Mouse (Mus musculus): Measurements from ENCODE around the gene Lrrfip1. TPM values are rescaled to one million over a fixed set of nuclear protein-coding genes. Genes with fewer than 3 reads are reported as not detected.

Lrrfip1 gene
- polyA plus RNA-seq, 1 experiment: 38.1 TPM

- no peak for TF ChIP-seq POLR2A (IDR thresholded peaks at IDR 0.05; ENCODE audit: borderline replicate concordance, extremely low read depth, low read depth, low read length)
- 23% methylated on average over 3 of the region's 3 CpGs for WGBS
- DNase-seq: no peak
- Histone ChIP-seq H3K4me1 (ENCODE audit: control insufficient read depth, insufficient read depth, low read length) (peaks cover 29% of the 10 kb centered on the region), H3K4me3 (replicated peaks; ENCODE audit: extremely low read depth, low read depth, low read length) (no peak overlapping the region)
Observed at GRCm38 (mm10) chr1:91095258-91095657, 96.7 kb downstream of the Lrrfip1 start.

- no peak for DNase-seq
- Histone ChIP-seq H3K4me3 (replicated peaks; ENCODE audit: extremely low read depth, low read depth, low read length) (no peak overlapping the region), H3K4me1 (ENCODE audit: control insufficient read depth, insufficient read depth, low read length) (peaks cover 29% of the 10 kb centered on the region)
- no peak for TF ChIP-seq POLR2A (IDR thresholded peaks at IDR 0.05; ENCODE audit: borderline replicate concordance, extremely low read depth, low read depth, low read length)
- no peak for TF ChIP-seq CTCF (IDR thresholded peaks at IDR 0.05; ENCODE audit: insufficient read depth, low read length)
- 55% methylated on average over 1 of the region's 1 CpGs for WGBS
Observed at GRCm38 (mm10) chr1:91095853-91096252, 97.3 kb downstream of the Lrrfip1 start.

GRCm38 (mm10) chr1:91096490-91096889, 98.0 kb downstream of the Lrrfip1 start:
- peaks cover 26% of the 10 kb centered on the region for H3K4me1 ChIP-seq (ENCODE audit: control insufficient read depth, insufficient read depth, low read length)
- no peak for DNase-seq
- TF ChIP-seq POLR2A (IDR thresholded peaks at IDR 0.05; ENCODE audit: borderline replicate concordance, extremely low read depth, low read depth, low read length): no peak
- TF ChIP-seq CTCF (IDR thresholded peaks at IDR 0.05; ENCODE audit: insufficient read depth, low read length): no peak
- H3K4me3 ChIP-seq (replicated peaks; ENCODE audit: extremely low read depth, low read depth, low read length): no peak overlapping the region
- 58% methylated on average over 5 of the region's 5 CpGs for WGBS

GRCm38 (mm10) chr1:91097283-91097834, 98.8 kb downstream of the Lrrfip1 start:
- Histone ChIP-seq H3K4me1 (ENCODE audit: control insufficient read depth, insufficient read depth, low read length) (peaks cover 18% of the 10 kb centered on the region), H3K4me3 (replicated peaks; ENCODE audit: extremely low read depth, low read depth, low read length) (no peak overlapping the region)
- TF ChIP-seq CTCF (IDR thresholded peaks at IDR 0.05; ENCODE audit: insufficient read depth, low read length): no peak
- no peak for TF ChIP-seq POLR2A (IDR thresholded peaks at IDR 0.05; ENCODE audit: borderline replicate concordance, extremely low read depth, low read depth, low read length)
- DNase-seq: no peak
- WGBS: 84% methylated on average over 11 of the region's 11 CpGs

GRCm38 (mm10) chr1:91098887-91099286, 100.3 kb downstream of the Lrrfip1 start:
- WGBS: 17% methylated on average over 6 of the region's 6 CpGs
- Histone ChIP-seq H3K4me1 (ENCODE audit: control insufficient read depth, insufficient read depth, low read length) (peaks cover 18% of the 10 kb centered on the region), H3K4me3 (replicated peaks; ENCODE audit: extremely low read depth, low read depth, low read length) (no peak overlapping the region)
- peak; percentile 77 for DNase-seq
- TF ChIP-seq POLR2A (IDR thresholded peaks at IDR 0.05; ENCODE audit: borderline replicate concordance, extremely low read depth, low read depth, low read length): no peak
- peak; percentile 83 for TF ChIP-seq CTCF (IDR thresholded peaks at IDR 0.05; ENCODE audit: insufficient read depth, low read length)

- DNase-seq: no peak
- Histone ChIP-seq H3K4me1 (ENCODE audit: control insufficient read depth, insufficient read depth, low read length) (peaks cover 6% of the 10 kb centered on the region; the same call in 1 of the 2 replicates), H3K4me3 (replicated peaks; ENCODE audit: extremely low read depth, low read depth, low read length) (no peak overlapping the region)
- WGBS: 68% methylated on average over 11 of the region's 11 CpGs
- TF ChIP-seq POLR2A (IDR thresholded peaks at IDR 0.05; ENCODE audit: borderline replicate concordance, extremely low read depth, low read depth, low read length) (no peak), CTCF (IDR thresholded peaks at IDR 0.05; ENCODE audit: insufficient read depth, low read length) (no peak)
Observed at GRCm38 (mm10) chr1:91101709-91102440, 103.3 kb downstream of the Lrrfip1 start.

- WGBS: 75% methylated on average over 15 of the region's 15 CpGs
- Histone ChIP-seq H3K4me3 (replicated peaks; ENCODE audit: extremely low read depth, low read depth, low read length) (no peak overlapping the region), H3K4me1 (ENCODE audit: control insufficient read depth, insufficient read depth, low read length) (peaks cover 6% of the 10 kb centered on the region; the same call in 1 of the 2 replicates)
- DNase-seq: no peak
- TF ChIP-seq POLR2A (IDR thresholded peaks at IDR 0.05; ENCODE audit: borderline replicate concordance, extremely low read depth, low read depth, low read length) (no peak), CTCF (IDR thresholded peaks at IDR 0.05; ENCODE audit: insufficient read depth, low read length) (no peak)
Observed at GRCm38 (mm10) chr1:91103366-91103983, 104.9 kb downstream of the Lrrfip1 start.

- H3K4me1 ChIP-seq (ENCODE audit: control insufficient read depth, insufficient read depth, low read length): peaks cover 3% of the 10 kb centered on the region; the same call in 1 of the 2 replicates
- TF ChIP-seq CTCF (IDR thresholded peaks at IDR 0.05; ENCODE audit: insufficient read depth, low read length) (peak; percentile 22; the same call in 1 of the 2 replicates), POLR2A (IDR thresholded peaks at IDR 0.05; ENCODE audit: borderline replicate concordance, extremely low read depth, low read depth, low read length) (no peak)
- DNase-seq: no peak
- H3K4me3 ChIP-seq (replicated peaks; ENCODE audit: extremely low read depth, low read depth, low read length): no peak overlapping the region
- WGBS: 67% methylated on average over 5 of the region's 5 CpGs
Observed at GRCm38 (mm10) chr1:91107548-91107947, 109.0 kb downstream of the Lrrfip1 start.

GRCm38 (mm10) chr1:91109302-91109701, 110.8 kb downstream of the Lrrfip1 start:
- Histone ChIP-seq H3K4me1 (ENCODE audit: control insufficient read depth, insufficient read depth, low read length) (no peaks in the 10 kb centered on the region), H3K4me3 (replicated peaks; ENCODE audit: extremely low read depth, low read depth, low read length) (no peak overlapping the region)
- DNase-seq: no peak
- TF ChIP-seq POLR2A (IDR thresholded peaks at IDR 0.05; ENCODE audit: borderline replicate concordance, extremely low read depth, low read depth, low read length) (no peak), CTCF (IDR thresholded peaks at IDR 0.05; ENCODE audit: insufficient read depth, low read length) (no peak)
- WGBS: 38% methylated on average over 4 of the region's 4 CpGs

All from lung, adult 2 months (tissue).